Mouse (Mus musculus) MEL (cell line): Measurements from ENCODE around the gene Bpi.

ENCODE experiments used
- MAX ChIP-seq: IDR thresholded peaks from 2 replicates; pipeline ENCODE4 v1.6.1; 2011; ENCODE audit warnings: low read length, improper control_type of control experiment
- POLR2A ChIP-seq, 2 experiments: IDR thresholded peaks; 2 replicates each; pipeline ENCODE4 v1.6.1; 2011 to 2012; ENCODE audit warnings: low read length in 2 of 2, mild to moderate bottlenecking in 2 of 2, control low read depth in 1 of 2, improper control_type of control experiment in 1 of 2, low read depth in 1 of 2, moderate library complexity in 1 of 2; ENCODE audit not compliant: control insufficient read depth in 1 of 2, insufficient read depth in 1 of 2, poor library complexity in 1 of 2
- UBTF ChIP-seq: IDR thresholded peaks from 2 replicates; pipeline ENCODE4 v1.6.1; 2012; ENCODE audit warnings: low read depth, mild to moderate bottlenecking, inconsistent platforms, low read length, improper control_type of control experiment, moderate library complexity, borderline replicate concordance; ENCODE audit not compliant: insufficient read depth

DNA sequence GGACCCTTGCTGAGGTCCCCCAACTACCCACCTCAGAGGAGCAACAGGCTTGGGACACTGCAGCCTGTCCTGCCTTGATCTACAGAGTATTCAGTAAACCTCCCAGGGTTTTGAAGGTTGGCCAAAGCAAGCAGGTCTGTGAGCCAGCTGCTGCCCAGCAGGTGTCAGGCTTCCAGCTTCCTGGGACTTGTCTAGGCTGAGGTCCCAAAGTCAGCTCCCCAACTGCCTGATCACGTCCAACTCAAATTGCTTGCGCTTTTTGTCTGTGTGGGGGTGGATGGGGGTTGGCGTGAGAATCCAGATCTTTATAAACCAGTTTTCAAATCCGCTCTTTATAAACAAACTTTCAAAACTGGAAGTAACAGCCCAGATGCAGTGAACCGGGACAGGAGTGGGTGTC, 32.6 kb upstream of the Bpi start:
- TF ChIP-seq MAX = no peak
- TF ChIP-seq POLR2A (IDR thresholded peaks at IDR 0.05; ENCODE audit: control insufficient read depth in 1 of 2, insufficient read depth in 1 of 2, low read depth in 1 of 2, low read length in 2 of 2, poor library complexity in 1 of 2) = no peak
- no peak for TF ChIP-seq UBTF
